Mouse (Mus musculus) adipose tissue, adult 10 weeks (tissue): Measurements from ENCODE around the gene Fkbp7. TPM values are rescaled to one million over a fixed set of nuclear protein-coding genes. Genes with fewer than 3 reads are reported as not detected.

Experiments
- polyA plus RNA-seq: library from polyadenylated mRNA; stranded (reverse); fragments of 350-450 nt; fragmentation: Illumina TruSeq; extraction: RNeasy Lipid Tissue Mini Kit (QIAGEN cat#74804); gene quantifications from one replicate; pipeline ENCODE4 v1.2.3, GENCODE M21; 2014; ENCODE audit warnings: low read depth, low replicate concordance

Gene Fkbp7
- polyA plus RNA-seq, result 50.1 TPM

GRCm38 (mm10) chr2:76672966-76673392 is at the start of gene Fkbp7:
Gene Fkbp7, minus strand, starts transcription at chr2:76673116.

GRCm38 (mm10) chr2:76674725-76675427 is 2.0 kb upstream of the Fkbp7 start, which contains the start of gene Plekha3:
Gene Plekha3, plus strand, starts transcription at chr2:76675281.

GRCm38 (mm10) chr2:76647883-76648570 is 24.9 kb downstream of the Fkbp7 start, which contains the start of the genes Prkra and Pjvk:
Gene Prkra, minus strand, starts transcription at chr2:76648015.
Gene Pjvk, plus strand, starts transcription at chr2:76648476.

Other genes starting within 250 kb of the Fkbp7 start
- gene Prkra, start 25.1 kb downstream of the Fkbp7 start, polyA plus RNA-seq, result 35.1 TPM
- not detected for gene Pjvk, start 24.6 kb downstream of the Fkbp7 start, polyA plus RNA-seq
- 197 TPM for gene Plekha3, start 2.2 kb upstream of the Fkbp7 start, polyA plus RNA-seq